Mouse (Mus musculus) kidney, adult 9 months (tissue): ENCODE measurements around the gene Gpr155.
A peak's percentile ranks its signal among the peaks of the same experiment; 100 is the strongest.

Experiments used
- DNase-seq: peaks from one replicate; pipeline ENCODE4 v3.0.0; 2022

The Gpr155 gene

GRCm38 (mm10) chr2:73386356-73387046, at the start of gene Gpr155:
Gene Gpr155, minus strand, starts transcription at chr2:73386572.
- peak; percentile 100 for DNase-seq

- no peak for DNase-seq
Measured at GRCm38 (mm10) chr2:73435847-73436246, 49.5 kb upstream of the Gpr155 start.

GRCm38 (mm10) chr2:73431959-73432396, 45.6 kb upstream of the Gpr155 start:
- no peak for DNase-seq

- no peak for DNase-seq
Measured at GRCm38 (mm10) chr2:73428803-73429468, 42.6 kb upstream of the Gpr155 start.

- DNase-seq, result peak; percentile 53
Measured at GRCm38 (mm10) chr2:73427293-73427692, 40.9 kb upstream of the Gpr155 start.

GRCm38 (mm10) chr2:73425822-73426221, 39.5 kb upstream of the Gpr155 start:
- no peak for DNase-seq

- no peak for DNase-seq
Measured at GRCm38 (mm10) chr2:73419730-73420129, 33.4 kb upstream of the Gpr155 start.

- peak; percentile 31 for DNase-seq
Measured at GRCm38 (mm10) chr2:73419285-73419684, 32.9 kb upstream of the Gpr155 start.

- DNase-seq, result no peak
Measured at GRCm38 (mm10) chr2:73415892-73416291, 29.5 kb upstream of the Gpr155 start.

- no peak for DNase-seq
Measured at GRCm38 (mm10) chr2:73410076-73410475, 23.7 kb upstream of the Gpr155 start.

- DNase-seq, result no peak
Measured at GRCm38 (mm10) chr2:73407662-73408061, 21.3 kb upstream of the Gpr155 start.

- DNase-seq, result no peak
Measured at GRCm38 (mm10) chr2:73406336-73406915, 20.1 kb upstream of the Gpr155 start.

GRCm38 (mm10) chr2:73404980-73405379, 18.6 kb upstream of the Gpr155 start:
- DNase-seq, result no peak

- no peak for DNase-seq
Measured at GRCm38 (mm10) chr2:73404442-73404841, 18.1 kb upstream of the Gpr155 start.

GRCm38 (mm10) chr2:73403385-73404013, 17.1 kb upstream of the Gpr155 start:
- DNase-seq, result no peak

- no peak for DNase-seq
Measured at GRCm38 (mm10) chr2:73401689-73402088, 15.3 kb upstream of the Gpr155 start.

- no peak for DNase-seq
Measured at GRCm38 (mm10) chr2:73397476-73397875, 11.1 kb upstream of the Gpr155 start.

GRCm38 (mm10) chr2:73396828-73397325, 10.5 kb upstream of the Gpr155 start:
- DNase-seq, result no peak

- DNase-seq, result no peak
Measured at GRCm38 (mm10) chr2:73395516-73395915, 9.1 kb upstream of the Gpr155 start.

- DNase-seq, result no peak
Measured at GRCm38 (mm10) chr2:73394476-73394875, 8.1 kb upstream of the Gpr155 start.

GRCm38 (mm10) chr2:73392772-73393171, 6.4 kb upstream of the Gpr155 start:
- no peak for DNase-seq

- no peak for DNase-seq
Measured at GRCm38 (mm10) chr2:73389951-73390350, 3.6 kb upstream of the Gpr155 start.

GRCm38 (mm10) chr2:73387806-73388205, 1.4 kb upstream of the Gpr155 start:
- no peak for DNase-seq
